Mouse (Mus musculus) liver, postnatal 0 days (tissue): ENCODE data around the gene Nyap2.

Source experiments
- CTCF ChIP-seq: sonication (generic); IDR thresholded peaks from 2 replicates; pipeline ENCODE4 v1.5.1; 2016; ENCODE audit warnings: antibody characterized with exemption, low read depth
- EP300 ChIP-seq: IDR thresholded peaks from 2 replicates; pipeline ENCODE4 v1.6.1; 2016; ENCODE audit warnings: antibody characterized with exemption, low read depth, mild to moderate bottlenecking

- TF ChIP-seq CTCF (no peak), EP300 (no peak)
Observed at GRCm38 (mm10) chr1:81101749-81102148, 25.0 kb downstream of the Nyap2 start.
